Mouse (Mus musculus) limb, embryonic 15.5 days (tissue): ENCODE measurements around the gene Smim20. TPM values are rescaled to one million over a fixed set of nuclear protein-coding genes. Genes with fewer than 3 reads are reported as not detected.

Experiments
- ATAC-seq: fragments of 200-750 bp; cut with Nextera tagmentation; 2 replicates; pipeline ENCODE4 v1.8.0; 2017; ENCODE audit warnings: low read depth, moderate TSS enrichment; ENCODE audit not compliant: insufficient number of reproducible peaks, low FRiP score, low TSS enrichment
- H3K27ac ChIP-seq: fragments of 300-500 bp; sonication (generic); 2 replicates; pipeline ENCODE4 v1.5.1; 2015; ENCODE audit warnings: moderate library complexity, mild to moderate bottlenecking, inconsistent platforms
- H3K27me3 ChIP-seq: fragments of 300-500 bp; sonication (generic); 2 replicates; pipeline ENCODE4 v1.6.1; 2015; ENCODE audit warnings: inconsistent platforms
- H3K36me3 ChIP-seq: fragments of 300-500 bp; sonication (generic); 2 replicates; pipeline ENCODE4 v1.6.1; 2015; ENCODE audit warnings: inconsistent platforms
- H3K4me1 ChIP-seq: fragments of 300-500 bp; sonication (generic); 2 replicates; pipeline ENCODE4 v1.6.1; 2015; ENCODE audit warnings: inconsistent platforms
- H3K4me2 ChIP-seq: fragments of 300-500 bp; sonication (generic); 2 replicates; pipeline ENCODE4 v1.6.1; 2015; ENCODE audit warnings: mild to moderate bottlenecking, inconsistent platforms
- H3K4me3 ChIP-seq: fragments of 300-500 bp; sonication (generic); 2 replicates; pipeline ENCODE4 v1.5.1; 2015; ENCODE audit warnings: mild to moderate bottlenecking, inconsistent platforms
- H3K9ac ChIP-seq: fragments of 300-500 bp; sonication (generic); 2 replicates; pipeline ENCODE4 v1.6.1; 2015; ENCODE audit warnings: inconsistent platforms
- H3K9me3 ChIP-seq: fragments of 300-500 bp; sonication (generic); 2 replicates; pipeline ENCODE4 v1.6.1; 2016; ENCODE audit warnings: inconsistent platforms
- WGBS: fragments of 180-500 bp; shearing (Covaris S2); methylation state at CpG from one replicate; pipeline ENCODE4 v1.1.7; 2015; 5-methylcytosine and 5-hydroxymethylcytosine counted together
- polyA plus RNA-seq: library from polyadenylated mRNA; unstranded; fragments of >200 nt; fragmentation: Nextera tagmentation; extraction: Ambion mirVana; gene quantifications from 2 replicates; pipeline ENCODE4 v1.2.1, GENCODE M21; 2015

Smim20 gene
- polyA plus RNA-seq, 1 experiment from 2014 or later = 80.7 TPM

DNA sequence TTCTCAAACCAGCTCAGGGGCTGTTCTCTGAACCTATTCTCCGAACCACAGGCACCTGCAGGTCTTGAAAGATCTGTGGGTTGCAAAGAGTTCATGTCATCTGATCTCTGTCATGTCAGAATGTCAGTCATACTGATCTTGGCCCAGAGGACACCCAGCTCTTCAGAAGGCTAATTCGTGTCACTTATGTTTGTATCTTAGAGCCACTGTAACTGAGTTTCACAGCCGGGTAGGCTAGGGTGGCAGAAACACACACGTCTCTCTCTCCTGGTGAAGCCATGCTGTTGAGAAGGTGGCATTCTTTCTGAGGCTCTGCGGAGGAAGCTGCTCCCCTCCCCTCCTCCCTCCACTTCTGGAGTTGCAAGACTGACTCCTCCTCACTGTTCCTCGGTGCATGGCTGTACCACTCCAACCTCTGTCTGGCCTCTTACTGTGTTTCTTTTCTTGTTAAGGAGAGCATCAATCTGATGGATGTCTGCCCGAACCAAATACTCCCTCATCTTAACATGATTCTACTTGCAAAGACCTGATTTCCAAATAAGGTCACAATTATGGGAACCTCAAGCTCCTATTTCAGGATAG lies 51.1 kb downstream of the Smim20 start:
- H3K27me3 ChIP-seq = no peaks in the 10 kb centered on the region
- H3K4me2 ChIP-seq = no peak overlapping the region
- no peaks in the 10 kb centered on the region for H3K36me3 ChIP-seq
- H3K4me3 ChIP-seq = no peak overlapping the region
- H3K9me3 ChIP-seq = no peaks in the 10 kb centered on the region
- 78% methylated on average over 7 of the region's 7 CpGs for WGBS
- ATAC-seq = no peak
- H3K27ac ChIP-seq = no peak overlapping the region
- peaks cover 9% of the 10 kb centered on the region; the same call in 1 of the 2 replicates for H3K4me1 ChIP-seq
- H3K9ac ChIP-seq = no peak overlapping the region

DNA sequence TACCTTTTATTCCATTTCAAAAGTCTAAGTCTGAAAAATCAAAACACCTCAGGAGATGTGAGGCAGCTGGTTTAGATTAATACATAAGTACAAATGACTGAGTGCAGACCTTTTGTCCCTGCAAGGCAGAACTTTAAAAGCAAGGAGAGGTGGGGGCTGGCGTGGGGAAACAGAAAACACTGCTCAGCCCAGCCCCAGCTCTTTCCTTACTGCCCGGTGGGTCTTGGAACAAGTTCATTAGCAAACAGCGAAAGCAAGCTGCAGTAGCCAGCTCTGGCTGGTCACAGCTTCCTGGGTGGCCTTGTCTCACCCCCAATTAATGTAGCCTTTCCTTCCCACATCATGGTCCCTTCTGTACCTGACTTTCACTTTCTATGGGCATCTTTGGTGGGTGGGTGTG lies 53.4 kb downstream of the Smim20 start:
- Histone ChIP-seq H3K9ac (no peak overlapping the region), H3K9me3 (no peaks in the 10 kb centered on the region), H3K27ac (no peak overlapping the region; the same call in 1 of the 2 replicates), H3K36me3 (no peaks in the 10 kb centered on the region), H3K27me3 (peaks cover 4% of the 10 kb centered on the region; the same call in 1 of the 2 replicates), H3K4me3 (no peak overlapping the region), H3K4me2 (no peak overlapping the region), H3K4me1 (peaks cover 9% of the 10 kb centered on the region; the same call in 1 of the 2 replicates)
- WGBS = 24% methylated on average over 3 of the region's 3 CpGs
- peak; percentile 52; the same call in 1 of the 2 replicates for ATAC-seq

DNA sequence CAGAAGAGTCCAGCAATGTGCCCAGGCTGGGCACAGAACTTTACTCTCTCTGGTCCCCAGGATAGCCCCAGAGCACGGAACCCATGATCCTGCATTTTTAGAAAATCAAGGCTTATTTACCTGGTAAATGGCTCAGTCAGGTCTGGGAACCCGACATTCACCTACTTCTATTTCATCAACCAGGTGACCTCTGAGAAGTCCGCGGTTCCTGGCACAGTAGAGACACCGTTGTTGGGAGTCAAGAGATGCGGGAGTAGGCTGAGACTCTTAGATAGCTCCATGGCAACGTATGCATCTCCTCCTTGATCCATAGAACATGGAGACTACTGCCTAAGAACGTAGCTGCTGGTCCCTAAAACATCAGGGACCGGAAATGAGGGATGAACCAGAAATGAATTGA lies 55.0 kb downstream of the Smim20 start:
- Histone ChIP-seq H3K27me3 (peaks cover 6% of the 10 kb centered on the region; the same call in 1 of the 2 replicates), H3K27ac (no peak overlapping the region), H3K4me2 (no peak overlapping the region), H3K4me1 (peaks cover 20% of the 10 kb centered on the region; the same call in 1 of the 2 replicates), H3K9ac (no peak overlapping the region), H3K9me3 (no peaks in the 10 kb centered on the region), H3K4me3 (no peak overlapping the region), H3K36me3 (no peaks in the 10 kb centered on the region)
- 93% methylated on average over 9 of the region's 9 CpGs for WGBS
- no peak for ATAC-seq

DNA sequence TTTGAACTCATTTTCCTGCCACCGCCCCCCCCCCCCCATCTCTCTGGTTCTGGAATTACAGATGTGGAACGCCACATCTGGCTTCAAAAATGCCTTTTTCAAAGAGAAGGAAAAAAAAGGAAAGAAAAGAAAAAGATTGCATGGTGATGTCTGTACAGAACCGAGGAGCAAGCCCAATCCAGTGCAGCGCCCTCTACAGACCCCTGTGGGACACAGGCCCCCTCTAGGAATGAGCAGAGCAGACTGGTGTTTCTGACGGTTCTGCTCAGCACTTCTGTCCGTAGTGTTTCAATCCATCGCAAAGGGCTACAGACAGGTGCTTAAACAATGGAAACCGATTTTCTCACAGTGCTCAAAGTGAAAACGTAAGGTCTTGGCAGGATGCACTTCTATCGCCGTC lies 55.6 kb downstream of the Smim20 start:
- ATAC-seq = no peak
- Histone ChIP-seq H3K27me3 (peaks cover 6% of the 10 kb centered on the region; the same call in 1 of the 2 replicates), H3K9me3 (no peaks in the 10 kb centered on the region), H3K4me1 (peaks cover 20% of the 10 kb centered on the region; the same call in 1 of the 2 replicates), H3K9ac (no peak overlapping the region), H3K4me3 (no peak overlapping the region), H3K4me2 (no peak overlapping the region), H3K27ac (no peak overlapping the region), H3K36me3 (no peaks in the 10 kb centered on the region)
- WGBS = 74% methylated on average over 11 of the region's 11 CpGs

DNA sequence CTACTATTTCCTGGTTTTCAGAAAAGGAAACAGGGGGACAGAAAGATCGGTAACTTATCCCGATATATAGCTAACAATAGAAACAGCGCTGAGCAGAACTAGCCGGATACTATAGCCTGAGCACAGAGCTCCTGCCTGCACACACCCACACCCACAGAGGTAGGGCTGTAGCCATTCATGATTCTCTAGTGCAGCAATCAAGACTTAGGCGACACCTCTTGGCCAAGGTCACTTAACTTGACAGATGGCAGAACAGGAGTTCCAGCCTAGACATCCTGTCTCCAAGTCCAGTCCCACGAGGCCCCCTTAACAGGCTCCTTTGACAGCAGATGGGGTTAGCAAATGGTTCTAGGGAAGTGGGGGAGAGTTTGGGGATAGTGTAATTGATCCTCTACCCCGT lies 56.2 kb downstream of the Smim20 start:
- 55% methylated on average over 7 of the region's 7 CpGs for WGBS

DNA sequence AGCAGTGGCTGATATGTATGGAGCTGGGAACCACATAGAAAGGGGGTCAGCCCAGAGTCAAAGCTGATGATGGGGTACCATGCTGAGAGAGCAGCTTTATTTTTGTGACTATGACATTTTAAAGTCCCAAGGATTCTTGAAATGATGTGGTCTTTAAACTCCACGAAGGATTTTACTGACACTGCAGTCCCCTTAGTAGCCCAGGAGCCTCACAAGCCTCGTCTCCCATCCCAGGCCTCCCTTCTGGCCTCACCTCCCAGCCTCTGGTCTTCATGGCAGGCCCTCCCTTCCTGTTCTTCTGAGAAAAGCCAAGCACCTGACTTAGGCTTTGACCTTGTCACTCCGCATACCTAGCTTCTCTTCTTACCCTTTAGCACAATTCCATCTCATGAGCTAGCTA lies 57.4 kb downstream of the Smim20 start:
- 72% methylated on average over 3 of the region's 3 CpGs for WGBS

More for the DNA sequence above, 56.2 kb downstream of the Smim20 start:
- Histone ChIP-seq H3K9me3 (no peaks in the 10 kb centered on the region), H3K36me3 (no peaks in the 10 kb centered on the region), H3K27ac (no peak overlapping the region), H3K27me3 (peaks cover 6% of the 10 kb centered on the region; the same call in 1 of the 2 replicates), H3K4me2 (no peak overlapping the region), H3K4me3 (no peak overlapping the region), H3K9ac (no peak overlapping the region), H3K4me1 (peaks cover 20% of the 10 kb centered on the region; the same call in 1 of the 2 replicates)
- no peak for ATAC-seq

DNA sequence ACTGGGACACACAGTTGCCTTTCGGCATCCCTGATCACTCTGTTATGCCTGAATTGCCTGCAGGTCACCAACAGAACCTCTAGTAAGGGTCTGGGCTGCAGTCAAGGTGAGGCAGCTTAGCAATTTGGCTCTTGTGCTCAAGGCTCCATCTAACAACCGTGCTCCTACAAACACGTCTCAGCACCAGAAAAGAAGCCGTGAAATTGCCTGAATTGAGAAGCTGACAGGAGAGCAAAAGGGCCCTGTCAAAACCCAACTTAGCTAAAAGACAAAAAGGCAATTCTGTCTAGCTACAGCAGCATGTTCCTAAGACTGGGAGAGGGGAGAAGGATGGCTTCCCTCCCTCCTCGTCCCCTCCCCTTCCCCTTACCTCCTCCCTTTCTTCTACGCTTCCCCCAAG lies 57.9 kb downstream of the Smim20 start:
- Histone ChIP-seq H3K36me3 (no peaks in the 10 kb centered on the region), H3K4me3 (no peak overlapping the region), H3K4me1 (peaks cover 19% of the 10 kb centered on the region; the same call in 1 of the 2 replicates), H3K27me3 (peaks cover 6% of the 10 kb centered on the region; the same call in 1 of the 2 replicates), H3K9me3 (no peaks in the 10 kb centered on the region), H3K27ac (no peak overlapping the region), H3K4me2 (no peak overlapping the region), H3K9ac (no peak overlapping the region)
- WGBS = 56% methylated on average over 6 of the region's 6 CpGs
- no peak for ATAC-seq

More for the DNA sequence above, 57.4 kb downstream of the Smim20 start:
- Histone ChIP-seq H3K27ac (no peak overlapping the region), H3K4me2 (no peak overlapping the region), H3K36me3 (no peaks in the 10 kb centered on the region), H3K27me3 (peaks cover 6% of the 10 kb centered on the region; the same call in 1 of the 2 replicates), H3K4me3 (no peak overlapping the region), H3K9ac (no peak overlapping the region), H3K4me1 (peaks cover 20% of the 10 kb centered on the region; the same call in 1 of the 2 replicates), H3K9me3 (no peaks in the 10 kb centered on the region)
- no peak for ATAC-seq

DNA sequence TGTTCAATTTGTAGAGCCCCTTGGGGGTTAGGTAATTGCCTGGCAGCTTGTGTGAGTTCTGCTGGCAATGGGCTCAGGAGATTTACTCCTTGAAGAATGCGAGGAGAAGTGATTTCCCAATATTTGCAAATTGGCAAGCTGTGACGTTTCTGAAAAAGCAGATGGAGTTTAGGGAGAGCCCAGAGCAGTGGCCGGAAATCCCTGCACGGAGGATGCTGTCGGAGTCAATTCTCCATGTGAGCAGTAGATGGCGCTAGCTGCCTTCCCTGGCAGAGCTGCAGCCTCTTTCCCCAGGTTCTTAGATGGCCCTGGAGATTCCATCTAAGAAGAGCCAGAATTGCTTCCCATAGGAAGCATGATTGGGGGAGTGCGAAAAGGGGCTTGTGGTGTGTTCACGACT lies 59.1 kb downstream of the Smim20 start:
- Histone ChIP-seq H3K4me1 (peaks cover 11% of the 10 kb centered on the region; the same call in 1 of the 2 replicates), H3K27ac (no peak overlapping the region), H3K9me3 (no peaks in the 10 kb centered on the region), H3K4me3 (no peak overlapping the region), H3K36me3 (no peaks in the 10 kb centered on the region), H3K4me2 (peak overlapping the region; percentile 29; the same call in 1 of the 2 replicates), H3K27me3 (peaks cover 6% of the 10 kb centered on the region; the same call in 1 of the 2 replicates), H3K9ac (no peak overlapping the region)
- peak; percentile 62; the same call in 1 of the 2 replicates for ATAC-seq
- WGBS = 3% methylated on average over 8 of the region's 8 CpGs

DNA sequence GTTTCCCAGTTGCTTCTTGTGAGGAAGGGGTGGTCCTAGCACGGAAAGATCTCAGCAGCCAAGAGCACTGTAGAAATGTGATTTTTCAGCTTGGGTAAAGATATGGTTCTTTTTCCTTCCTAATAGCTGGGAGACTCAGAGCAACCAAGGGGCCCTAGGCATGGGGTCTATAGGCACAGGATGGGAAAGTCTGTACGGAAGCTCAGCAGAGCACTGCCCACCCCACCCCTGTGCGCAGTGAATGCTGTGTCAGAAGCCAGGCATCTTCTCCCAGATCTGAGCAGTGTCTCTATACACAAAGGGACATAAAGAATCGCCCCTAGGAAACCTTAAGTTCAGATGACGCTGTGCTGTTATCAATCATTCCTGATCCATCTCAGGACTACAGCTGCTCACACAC lies 59.6 kb downstream of the Smim20 start:
- H3K4me2 ChIP-seq = peak overlapping the region; percentile 29; the same call in 1 of the 2 replicates
- 62% methylated on average over 5 of the region's 5 CpGs for WGBS

More for the DNA sequence above, 59.6 kb downstream of the Smim20 start:
- 0 out of 2 replicates have a peak, but pooled peaks have one; percentile 18 for ATAC-seq
- no peaks in the 10 kb centered on the region for H3K36me3 ChIP-seq
- H3K27me3 ChIP-seq = peaks cover 6% of the 10 kb centered on the region; the same call in 1 of the 2 replicates
- H3K4me1 ChIP-seq = peaks cover 11% of the 10 kb centered on the region; the same call in 1 of the 2 replicates
- no peak overlapping the region for H3K9ac ChIP-seq
- H3K9me3 ChIP-seq = no peaks in the 10 kb centered on the region
- no peak overlapping the region for H3K4me3 ChIP-seq
- no peak overlapping the region for H3K27ac ChIP-seq

Other genes with a start within 250 kb of the Smim20 start
- gene Slc34a2, start 229.0 kb upstream of the Smim20 start, polyA plus RNA-seq = 1.2 and 1.4 TPM in 2 replicates
- 1.6 and 3.4 TPM in 2 replicates for gene Sel1l3, start 53.2 kb upstream of the Smim20 start, polyA plus RNA-seq
- gene Rbpj, start 199.1 kb downstream of the Smim20 start, polyA plus RNA-seq = 35.6 and 36.5 TPM in 2 replicates